Mouse (Mus musculus): ENCODE data around the gene Ergic1.

DNA sequence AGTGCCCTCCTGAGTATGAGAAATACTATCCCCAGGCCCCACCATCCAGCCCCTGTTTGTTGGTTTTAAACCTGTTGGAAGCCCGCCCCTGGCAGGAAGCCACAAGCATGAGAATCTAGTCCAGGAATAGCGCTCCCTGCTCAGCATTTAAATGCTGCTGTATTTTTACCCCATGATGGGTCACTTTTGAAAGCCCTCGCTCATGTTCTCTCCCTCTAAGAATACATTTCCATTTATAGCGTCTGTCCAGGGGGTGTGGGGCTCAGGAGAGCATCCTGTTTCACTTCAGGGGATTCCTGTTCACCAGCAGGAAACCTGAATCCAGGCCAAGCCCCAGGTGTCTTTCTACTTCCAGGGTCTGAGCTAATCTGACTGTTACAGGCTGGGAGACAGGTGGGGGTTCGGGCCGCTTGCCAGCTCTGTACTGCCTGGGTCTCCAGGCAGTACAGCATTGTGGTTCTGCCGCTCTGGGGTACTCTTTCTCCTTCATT, 34.9 kb downstream of the Ergic1 start:
- TF ChIP-seq CTCF (IDR thresholded peaks at IDR 0.05; ENCODE audit: low read depth) (no peak), EP300 (IDR thresholded peaks at IDR 0.05; ENCODE audit: low read depth) (no peak)

Data from liver, postnatal 0 days (tissue).